Mouse (Mus musculus): ENCODE measurements at regions not wholly inside any gene's neighbourhood (a gene's known extent, or its start where the extent isn't known, plus 50 kb on each side); places are given as distances from the start of the nearest gene placed in this dataset.

DNA sequence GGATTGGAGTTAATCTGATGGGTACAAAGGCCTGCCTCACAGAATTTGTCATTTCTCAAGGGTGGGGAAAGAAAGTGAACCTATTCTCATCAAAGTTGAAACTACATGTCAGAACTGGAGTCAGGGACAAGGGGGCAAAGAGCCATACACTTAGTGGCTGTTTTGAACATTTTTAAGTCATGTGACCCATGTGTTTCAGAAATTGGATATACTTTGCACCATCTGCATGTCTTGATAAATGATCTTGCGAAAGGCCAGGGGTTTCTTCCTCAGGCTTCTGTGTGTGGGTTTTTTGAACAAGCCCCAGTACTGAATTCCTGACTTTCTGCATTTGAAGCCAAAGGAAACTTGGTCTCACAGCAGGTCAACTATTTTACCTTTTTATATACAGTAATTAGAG, 911.7 kb upstream of the Lrrc6 start:
- TF ChIP-seq POLR2A (IDR thresholded peaks at IDR 0.05; ENCODE audit: insufficient read length, low read depth) (no peak), E2F4 (IDR thresholded peaks at IDR 0.05; ENCODE audit: insufficient read depth) (no peak), MYOG (IDR thresholded peaks at IDR 0.05; ENCODE audit: control insufficient read depth in 1 of 3, insufficient read depth in 1 of 3, insufficient read length in 2 of 3, low read depth in 2 of 3) (no peak), MAX (IDR thresholded peaks at IDR 0.05; ENCODE audit: low read depth) (no peak), TCF12 (IDR thresholded peaks at IDR 0.05; ENCODE audit: insufficient read depth, poor library complexity, severe bottlenecking) (no peak), MYOD1 (IDR thresholded peaks at IDR 0.05; ENCODE audit: control insufficient read depth in 1 of 3, insufficient read length in 2 of 3, low read depth in 2 of 3) (no peak), CEBPB (IDR thresholded peaks at IDR 0.05; ENCODE audit: insufficient read depth, poor library complexity, severe bottlenecking) (no peak), POLR2AphosphoS2 (IDR thresholded peaks at IDR 0.05; ENCODE audit: insufficient read length, low read depth) (no peak)

Measured in myocyte (in vitro differentiated cells).